Mouse (Mus musculus): ENCODE measurements around the gene Leng9. TPM values are rescaled to one million over a fixed set of nuclear protein-coding genes. Genes with fewer than 3 reads are reported as not detected.

Leng9 gene
- polyA plus RNA-seq, 1 experiment: 5.3 TPM

DNA sequence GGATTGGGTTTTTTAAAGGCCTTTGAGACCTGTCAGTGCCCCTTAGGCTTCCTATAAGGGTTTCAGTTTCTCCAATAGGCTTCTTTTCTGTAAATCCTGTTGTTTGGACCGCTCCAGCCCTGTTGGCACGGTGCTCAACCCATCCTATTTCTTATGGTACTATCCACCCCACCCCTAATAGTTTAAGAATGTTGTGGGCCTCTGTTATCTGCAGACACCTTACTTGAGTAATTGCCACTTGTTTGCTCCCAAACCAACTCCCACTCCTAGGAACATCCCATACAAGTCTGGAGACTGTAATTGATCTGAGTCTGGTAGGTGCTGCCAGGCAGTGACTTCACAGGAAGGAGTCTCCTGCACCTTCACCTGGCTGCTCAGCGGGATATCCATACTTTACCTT lies 12.4 kb downstream of the Leng9 start:
- Histone ChIP-seq H3K27ac (ENCODE audit: insufficient read depth, low read depth, low read length) (no peak overlapping the region), H3K4me1 (ENCODE audit: control insufficient read depth, insufficient read depth, low read length) (no peaks in the 10 kb centered on the region), H3K4me3 (ENCODE audit: insufficient read depth, low read depth, low read length) (peak overlapping the region; percentile 77), H3K27me3 (replicated peaks; ENCODE audit: control insufficient read depth, insufficient read depth, low read length) (no peaks in the 10 kb centered on the region), H3K36me3 (ENCODE audit: control insufficient read depth, insufficient read depth, low read length) (peaks cover 4% of the 10 kb centered on the region)
- WGBS: 40% methylated on average over 3 of the region's 3 CpGs
- TF ChIP-seq POLR2A (IDR thresholded peaks at IDR 0.05; ENCODE audit: low read depth, low read length): no peak
- no peak for TF ChIP-seq CTCF (conservative IDR thresholded peaks at IDR 0.05; ENCODE audit: insufficient read depth, insufficient read length, low read depth, low read length)
- DNase-seq: no peak

DNA sequence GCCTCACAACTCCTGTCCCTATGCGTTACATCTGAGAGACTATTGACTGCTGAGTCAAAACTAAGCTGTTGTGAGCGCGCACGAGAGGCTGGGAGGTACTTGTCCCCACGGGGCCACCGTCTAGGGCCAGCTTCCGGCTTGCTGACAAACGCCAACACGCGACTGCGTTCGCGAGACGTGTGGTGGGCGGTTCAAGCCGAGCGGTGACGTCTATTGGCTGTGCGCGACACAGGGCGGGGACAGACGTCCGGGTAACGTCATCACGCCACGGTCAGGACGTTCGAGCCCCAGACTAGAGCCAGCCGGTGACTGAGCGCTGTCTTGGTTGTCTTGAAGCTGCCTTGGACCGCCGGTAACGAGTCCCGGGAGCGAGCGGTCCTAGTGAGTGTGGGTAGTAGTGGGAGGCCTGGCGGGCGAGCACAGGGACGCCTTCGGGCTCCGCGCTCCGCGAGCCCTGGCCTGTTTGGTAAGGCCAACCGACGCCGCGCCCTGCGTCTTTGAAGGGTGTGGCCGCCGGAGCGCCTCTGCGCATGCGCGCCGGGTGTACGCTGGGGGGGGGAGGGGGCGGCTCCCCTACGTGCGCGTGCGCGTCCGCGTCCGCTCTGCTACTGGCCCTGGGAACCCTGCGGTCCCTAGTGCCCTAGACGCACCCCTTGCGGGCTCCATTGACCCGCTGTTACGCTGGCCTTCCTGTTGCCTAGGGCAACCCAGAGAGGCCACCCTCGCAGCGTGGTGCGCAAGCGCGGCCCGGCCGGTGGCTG lies 13.2 kb downstream of the Leng9 start, which contains the start of gene Leng8:
TSS of gene Leng8 (plus strand) at position 269 of the 761 bp plus-strand sequence.
- TF ChIP-seq CTCF (conservative IDR thresholded peaks at IDR 0.05; ENCODE audit: insufficient read depth, insufficient read length, low read depth, low read length): no peak
- peak; percentile 91 for TF ChIP-seq POLR2A (IDR thresholded peaks at IDR 0.05; ENCODE audit: low read depth, low read length)
- no peaks in the 10 kb centered on the region for H3K27me3 ChIP-seq (replicated peaks; ENCODE audit: control insufficient read depth, insufficient read depth, low read length)
- H3K36me3 ChIP-seq (ENCODE audit: control insufficient read depth, insufficient read depth, low read length): peaks cover 4% of the 10 kb centered on the region
- peak; percentile 100 for DNase-seq
- peak within 1 kb of the TSS; percentile 94 for H3K27ac ChIP-seq (ENCODE audit: insufficient read depth, low read depth, low read length)
- under 1% methylated on average over 78 of the region's 78 CpGs for WGBS
- H3K4me1 ChIP-seq (ENCODE audit: control insufficient read depth, insufficient read depth, low read length): no peaks in the 10 kb centered on the region
- peak within 1 kb of the TSS; percentile 77 for H3K4me3 ChIP-seq (ENCODE audit: insufficient read depth, low read depth, low read length)

DNA sequence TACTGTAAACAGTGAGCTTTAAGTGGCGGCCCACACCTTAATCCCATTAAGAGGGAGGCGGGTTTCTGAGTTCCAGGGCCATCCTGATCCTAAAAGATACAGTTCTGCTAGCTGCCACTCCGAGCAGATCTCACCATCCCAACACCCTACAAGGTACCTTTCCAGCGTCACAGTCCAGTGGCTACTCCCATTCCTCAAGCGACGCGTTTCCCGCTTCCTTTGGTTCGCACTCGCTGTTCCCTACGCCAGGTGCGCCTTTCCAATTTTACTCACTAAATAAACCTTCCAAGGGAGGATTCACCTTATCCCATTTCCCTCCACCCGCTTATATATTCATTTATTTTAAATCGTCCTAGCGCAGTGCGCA lies 13.8 kb downstream of the Leng9 start:
- DNase-seq: no peak
- H3K4me1 ChIP-seq (ENCODE audit: control insufficient read depth, insufficient read depth, low read length): no peaks in the 10 kb centered on the region
- peak overlapping the region; percentile 65 for H3K27ac ChIP-seq (ENCODE audit: insufficient read depth, low read depth, low read length)
- under 1% methylated on average over 16 of the region's 16 CpGs for WGBS
- H3K4me3 ChIP-seq (ENCODE audit: insufficient read depth, low read depth, low read length): peak overlapping the region; percentile 77
- no peaks in the 10 kb centered on the region for H3K27me3 ChIP-seq (replicated peaks; ENCODE audit: control insufficient read depth, insufficient read depth, low read length)
- TF ChIP-seq POLR2A (IDR thresholded peaks at IDR 0.05; ENCODE audit: low read depth, low read length): no peak
- no peak for TF ChIP-seq CTCF (conservative IDR thresholded peaks at IDR 0.05; ENCODE audit: insufficient read depth, insufficient read length, low read depth, low read length)
- H3K36me3 ChIP-seq (ENCODE audit: control insufficient read depth, insufficient read depth, low read length): peaks cover 4% of the 10 kb centered on the region

DNA sequence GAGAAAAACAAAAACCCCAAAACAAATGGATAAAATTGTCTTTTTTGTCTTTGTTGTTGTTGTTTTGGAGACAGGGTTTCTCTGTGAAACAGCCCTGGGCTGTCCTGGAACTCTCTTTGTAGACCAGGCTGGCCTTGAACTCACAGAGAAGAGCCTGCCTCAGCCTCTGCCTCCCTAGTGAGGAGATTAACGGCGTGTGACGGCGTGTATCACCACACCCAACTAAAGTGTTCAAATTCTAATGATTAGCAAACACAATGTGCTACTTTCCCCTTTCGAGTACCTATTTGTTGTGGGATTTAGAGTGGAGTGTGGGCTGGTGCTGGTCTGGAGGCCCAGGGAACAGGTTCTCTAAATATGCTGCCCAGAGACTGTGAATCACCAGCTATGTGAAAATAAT lies 15.3 kb downstream of the Leng9 start:
- TF ChIP-seq CTCF (conservative IDR thresholded peaks at IDR 0.05; ENCODE audit: insufficient read depth, insufficient read length, low read depth, low read length) (no peak), POLR2A (IDR thresholded peaks at IDR 0.05; ENCODE audit: low read depth, low read length) (no peak)
- Histone ChIP-seq H3K4me1 (ENCODE audit: control insufficient read depth, insufficient read depth, low read length) (no peaks in the 10 kb centered on the region), H3K36me3 (ENCODE audit: control insufficient read depth, insufficient read depth, low read length) (peaks cover 3% of the 10 kb centered on the region), H3K27me3 (replicated peaks; ENCODE audit: control insufficient read depth, insufficient read depth, low read length) (no peaks in the 10 kb centered on the region), H3K27ac (ENCODE audit: insufficient read depth, low read depth, low read length) (no peak overlapping the region), H3K4me3 (ENCODE audit: insufficient read depth, low read depth, low read length) (no peak overlapping the region)
- DNase-seq: no peak
- 79% methylated on average over 5 of the region's 5 CpGs for WGBS

DNA sequence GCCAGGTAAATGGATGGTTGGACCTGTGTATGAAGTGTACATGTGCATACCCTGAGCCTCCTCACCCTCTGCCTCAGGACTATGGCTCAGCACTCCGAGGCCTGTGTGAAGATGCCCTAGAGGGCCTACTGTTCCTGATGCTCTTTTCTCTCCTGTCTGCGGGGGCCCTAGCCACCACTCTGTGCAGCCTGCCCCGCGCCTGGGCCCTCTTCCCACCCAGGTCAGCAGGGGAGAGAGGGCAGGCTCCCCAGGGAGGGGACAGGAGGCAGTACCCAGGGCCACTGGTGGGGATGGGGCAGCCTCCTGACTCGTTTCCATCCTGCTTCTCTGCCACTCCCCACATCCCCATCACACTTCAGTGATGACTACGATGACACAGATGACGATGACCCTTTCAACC lies 17.2 kb downstream of the Leng9 start:
- Histone ChIP-seq H3K27me3 (replicated peaks; ENCODE audit: control insufficient read depth, insufficient read depth, low read length) (no peaks in the 10 kb centered on the region), H3K4me1 (ENCODE audit: control insufficient read depth, insufficient read depth, low read length) (no peaks in the 10 kb centered on the region), H3K4me3 (ENCODE audit: insufficient read depth, low read depth, low read length) (no peak overlapping the region), H3K36me3 (ENCODE audit: control insufficient read depth, insufficient read depth, low read length) (no peaks in the 10 kb centered on the region), H3K27ac (ENCODE audit: insufficient read depth, low read depth, low read length) (no peak overlapping the region)
- DNase-seq: no peak
- 84% methylated on average over 7 of the region's 7 CpGs for WGBS
- TF ChIP-seq CTCF (conservative IDR thresholded peaks at IDR 0.05; ENCODE audit: insufficient read depth, insufficient read length, low read depth, low read length) (no peak), POLR2A (IDR thresholded peaks at IDR 0.05; ENCODE audit: low read depth, low read length) (no peak)

DNA sequence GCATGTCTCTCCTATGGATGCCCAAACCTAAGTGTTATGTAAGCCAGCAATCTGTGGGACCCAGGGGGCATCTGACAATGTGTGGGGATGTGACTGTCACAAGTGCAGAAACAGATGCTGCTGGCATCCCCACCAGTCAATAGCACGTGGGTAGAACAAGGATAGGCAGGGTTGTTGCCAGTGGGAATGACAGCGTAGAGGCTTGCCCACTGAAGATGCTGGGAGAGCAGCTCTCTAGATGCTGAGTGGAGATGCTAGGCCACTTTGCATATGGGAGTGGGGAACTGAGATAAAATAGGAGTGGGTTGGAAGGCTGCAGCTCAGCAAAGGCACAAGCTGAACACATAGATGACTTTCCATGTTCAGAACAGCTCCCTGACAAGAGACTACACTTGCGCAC lies 17.6 kb downstream of the Leng9 start:
- no peaks in the 10 kb centered on the region for H3K36me3 ChIP-seq (ENCODE audit: control insufficient read depth, insufficient read depth, low read length)
- H3K27ac ChIP-seq (ENCODE audit: insufficient read depth, low read depth, low read length): no peak overlapping the region
- no peak overlapping the region for H3K4me3 ChIP-seq (ENCODE audit: insufficient read depth, low read depth, low read length)
- WGBS: 94% methylated on average over 3 of the region's 3 CpGs
- TF ChIP-seq POLR2A (IDR thresholded peaks at IDR 0.05; ENCODE audit: low read depth, low read length) (no peak), CTCF (conservative IDR thresholded peaks at IDR 0.05; ENCODE audit: insufficient read depth, insufficient read length, low read depth, low read length) (no peak)
- DNase-seq: no peak
- H3K4me1 ChIP-seq (ENCODE audit: control insufficient read depth, insufficient read depth, low read length): no peaks in the 10 kb centered on the region
- no peaks in the 10 kb centered on the region for H3K27me3 ChIP-seq (replicated peaks; ENCODE audit: control insufficient read depth, insufficient read depth, low read length)

DNA sequence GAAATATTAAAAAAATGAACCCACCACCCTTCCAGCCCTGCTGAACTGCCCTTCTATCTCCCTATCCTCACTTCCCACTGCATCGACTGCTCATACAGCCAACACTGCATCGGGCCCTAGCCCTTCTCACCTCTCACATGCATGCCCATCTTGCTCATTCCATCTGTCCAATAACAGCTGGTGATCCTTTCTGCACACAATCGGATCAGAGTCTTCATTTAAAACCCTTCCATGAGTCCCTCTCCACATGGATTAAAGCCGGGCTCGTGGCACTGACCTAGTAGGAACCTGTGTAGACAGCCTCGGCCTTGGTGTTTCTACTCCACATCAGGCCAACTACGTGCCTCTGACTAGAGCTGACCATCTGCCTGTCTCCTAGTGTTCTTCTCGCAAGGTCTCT lies 18.2 kb downstream of the Leng9 start:
- TF ChIP-seq CTCF (conservative IDR thresholded peaks at IDR 0.05; ENCODE audit: insufficient read depth, insufficient read length, low read depth, low read length): no peak
- no peak for TF ChIP-seq POLR2A (IDR thresholded peaks at IDR 0.05; ENCODE audit: low read depth, low read length)
- no peaks in the 10 kb centered on the region for H3K27me3 ChIP-seq (replicated peaks; ENCODE audit: control insufficient read depth, insufficient read depth, low read length)
- no peaks in the 10 kb centered on the region for H3K36me3 ChIP-seq (ENCODE audit: control insufficient read depth, insufficient read depth, low read length)
- H3K4me1 ChIP-seq (ENCODE audit: control insufficient read depth, insufficient read depth, low read length): no peaks in the 10 kb centered on the region
- no peak overlapping the region for H3K27ac ChIP-seq (ENCODE audit: insufficient read depth, low read depth, low read length)
- DNase-seq: no peak
- no peak overlapping the region for H3K4me3 ChIP-seq (ENCODE audit: insufficient read depth, low read depth, low read length)
- WGBS: 89% methylated on average over 8 of the region's 8 CpGs

Data from kidney, adult 2 months (tissue).